Mouse (Mus musculus) large intestine, adult 2 months (tissue): ENCODE data around the gene Bbs9. TPM values are rescaled to one million over a fixed set of nuclear protein-coding genes. Genes with fewer than 3 reads are reported as not detected.

Source experiments
- DNase-seq: peaks from one replicate; pipeline ENCODE4 v3.0.0-alpha.2; 2012; ENCODE audit warnings: low read depth, low spot score
- WGBS: fragments of 180-500 bp; shearing (Covaris S2); methylation state at CpG from one replicate; pipeline ENCODE4 v1.1.7; 2018; 5-methylcytosine and 5-hydroxymethylcytosine counted together
- polyA plus RNA-seq: library from polyadenylated mRNA; depleted of rRNA; stranded (reverse); fragments of >200 nt; gene quantifications from 2 replicates; pipeline ENCODE4 v1.2.3, GENCODE M21; 2012; rRNA removed

The Bbs9 gene
- polyA plus RNA-seq, 1 experiment = 4.2 TPM

- 55% methylated on average over 3 of the region's 3 CpGs for WGBS
- DNase-seq = no peak
Measured at GRCm38 (mm10) chr9:22905434-22905833, 429.9 kb downstream of the Bbs9 start.

DNA sequence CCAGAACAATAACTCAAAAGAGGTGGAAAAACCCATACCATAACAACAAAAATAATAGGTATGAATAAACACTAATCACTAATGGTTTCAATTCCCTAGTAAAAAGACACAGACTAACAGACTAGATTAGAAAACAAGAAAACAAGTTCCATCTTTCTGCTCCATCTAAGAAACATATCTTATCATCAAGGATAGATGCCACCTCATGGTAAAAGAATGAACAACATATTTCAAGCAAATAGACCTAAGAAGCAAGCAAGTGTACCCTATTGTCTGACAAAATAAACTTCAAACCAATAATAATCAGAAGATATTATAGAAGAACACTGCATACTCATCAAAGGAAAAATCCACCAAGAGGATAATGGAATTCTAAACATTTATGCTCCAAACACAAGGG lies 441.3 kb downstream of the Bbs9 start:
- no peak for DNase-seq

- DNase-seq = no peak
Measured at GRCm38 (mm10) chr9:22935645-22936044, 460.1 kb downstream of the Bbs9 start.

Other genes with a start within 250 kb of the Bbs9 start
- gene Zfp599, start 215.8 kb upstream of the Bbs9 start, polyA plus RNA-seq = 0.57 and 0.67 TPM in 2 replicates
- 2.8 and 4.9 TPM in 2 replicates for gene Zfp810, start 168.1 kb upstream of the Bbs9 start, polyA plus RNA-seq
- 3.4 and 3.8 TPM in 2 replicates for gene Anln, start 86.5 kb upstream of the Bbs9 start, polyA plus RNA-seq
- 0.26 and 0.66 TPM in 2 replicates for gene 9530077C05Rik, start 64.2 kb upstream of the Bbs9 start, polyA plus RNA-seq
- gene Gm17545, start 21.4 kb upstream of the Bbs9 start, polyA plus RNA-seq = not detected in 2 replicates
- gene Rp9, start 6.0 kb upstream of the Bbs9 start, polyA plus RNA-seq = 40.7 and 52.2 TPM in 2 replicates